Mouse (Mus musculus) ES-E14 (cell line): ENCODE measurements at regions not wholly inside any gene's neighbourhood (a gene's known extent, or its start where the extent isn't known, plus 50 kb on each side); places are given as distances from the start of the nearest gene placed in this dataset.

Experiments
- CHD2 ChIP-seq: IDR thresholded peaks from 2 replicates; pipeline ENCODE4 v1.6.1; 2014; ENCODE audit warnings: mild to moderate bottlenecking, low read depth, low read length, inconsistent platforms
- HCFC1 ChIP-seq: IDR thresholded peaks from 2 replicates; pipeline ENCODE4 v1.6.1; 2012; ENCODE audit warnings: low read length, inconsistent platforms, borderline replicate concordance; ENCODE audit not compliant: insufficient read depth
- MAFK ChIP-seq: IDR thresholded peaks from 2 replicates; pipeline ENCODE4 v1.6.1; 2014; ENCODE audit warnings: mild to moderate bottlenecking, low read depth, low read length, inconsistent platforms; ENCODE audit not compliant: insufficient read depth
- ZC3H11A ChIP-seq: IDR thresholded peaks from 2 replicates; pipeline ENCODE4 v1.6.1; 2012; ENCODE audit warnings: low read depth, mild to moderate bottlenecking, inconsistent platforms, low read length, borderline replicate concordance
- ZNF384 ChIP-seq: IDR thresholded peaks from 2 replicates; pipeline ENCODE4 v1.6.1; 2012; ENCODE audit warnings: low read depth, low read length, inconsistent platforms

- TF ChIP-seq ZC3H11A (no peak), HCFC1 (no peak), CHD2 (no peak), ZNF384 (no peak), MAFK (no peak)
Observed at GRCm38 (mm10) chr2:173978138-173978765, 97.9 kb upstream of the Stx16 start.
